Mouse (Mus musculus) lung, adult 10 weeks (tissue): ENCODE data around the gene Upk3a. TPM values are rescaled to one million over a fixed set of nuclear protein-coding genes. Genes with fewer than 3 reads are reported as not detected.

Source experiments
- polyA plus RNA-seq: library from polyadenylated mRNA; stranded (reverse); fragments of 350-450 nt; fragmentation: Illumina TruSeq; extraction: RNeasy Lipid Tissue Mini Kit (QIAGEN cat#74804); gene quantifications from one replicate; pipeline ENCODE4 v1.2.3, GENCODE M21; 2014; ENCODE audit warnings: low read depth, low replicate concordance; ENCODE audit not compliant: insufficient read depth

Upk3a gene
- polyA plus RNA-seq, result 0.82 TPM

DNA sequence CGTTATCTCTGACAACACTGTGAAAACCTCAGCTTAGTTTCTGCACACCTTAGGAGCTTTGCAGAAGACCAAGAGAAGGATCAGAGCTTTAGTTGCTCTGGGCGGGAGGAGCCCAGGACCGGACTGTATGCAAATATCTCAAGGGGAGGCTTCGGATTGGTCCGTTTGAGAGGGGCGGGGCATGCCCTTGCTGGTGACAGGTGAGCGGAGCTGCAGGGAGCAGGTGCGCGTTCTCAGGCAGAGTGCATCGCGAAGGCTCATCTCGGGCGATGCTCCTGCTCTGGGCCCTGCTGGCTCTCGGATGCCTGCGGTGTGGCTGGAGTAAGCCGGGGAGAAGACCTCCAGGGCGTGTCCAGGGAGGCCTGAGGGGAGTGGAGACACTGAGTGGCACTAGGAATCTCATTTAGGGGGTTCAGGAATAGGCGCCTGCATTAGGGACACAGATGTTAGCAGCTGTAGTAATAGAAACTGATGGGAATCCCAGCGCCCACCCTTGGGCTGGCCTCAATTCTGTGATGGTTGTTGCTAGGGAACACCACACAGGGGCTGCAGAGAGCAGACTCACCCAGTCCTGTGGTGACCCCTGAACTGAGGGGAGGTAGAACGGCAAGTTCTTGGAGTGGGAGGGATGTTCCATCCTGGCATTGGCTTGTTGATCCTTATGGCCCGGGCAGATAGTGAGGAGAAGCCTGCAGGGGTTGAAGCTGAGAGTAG, at the start of gene Upk3a:
TSS of gene Upk3a (plus strand) at position 191 of the 714 bp plus-strand sequence.

DNA sequence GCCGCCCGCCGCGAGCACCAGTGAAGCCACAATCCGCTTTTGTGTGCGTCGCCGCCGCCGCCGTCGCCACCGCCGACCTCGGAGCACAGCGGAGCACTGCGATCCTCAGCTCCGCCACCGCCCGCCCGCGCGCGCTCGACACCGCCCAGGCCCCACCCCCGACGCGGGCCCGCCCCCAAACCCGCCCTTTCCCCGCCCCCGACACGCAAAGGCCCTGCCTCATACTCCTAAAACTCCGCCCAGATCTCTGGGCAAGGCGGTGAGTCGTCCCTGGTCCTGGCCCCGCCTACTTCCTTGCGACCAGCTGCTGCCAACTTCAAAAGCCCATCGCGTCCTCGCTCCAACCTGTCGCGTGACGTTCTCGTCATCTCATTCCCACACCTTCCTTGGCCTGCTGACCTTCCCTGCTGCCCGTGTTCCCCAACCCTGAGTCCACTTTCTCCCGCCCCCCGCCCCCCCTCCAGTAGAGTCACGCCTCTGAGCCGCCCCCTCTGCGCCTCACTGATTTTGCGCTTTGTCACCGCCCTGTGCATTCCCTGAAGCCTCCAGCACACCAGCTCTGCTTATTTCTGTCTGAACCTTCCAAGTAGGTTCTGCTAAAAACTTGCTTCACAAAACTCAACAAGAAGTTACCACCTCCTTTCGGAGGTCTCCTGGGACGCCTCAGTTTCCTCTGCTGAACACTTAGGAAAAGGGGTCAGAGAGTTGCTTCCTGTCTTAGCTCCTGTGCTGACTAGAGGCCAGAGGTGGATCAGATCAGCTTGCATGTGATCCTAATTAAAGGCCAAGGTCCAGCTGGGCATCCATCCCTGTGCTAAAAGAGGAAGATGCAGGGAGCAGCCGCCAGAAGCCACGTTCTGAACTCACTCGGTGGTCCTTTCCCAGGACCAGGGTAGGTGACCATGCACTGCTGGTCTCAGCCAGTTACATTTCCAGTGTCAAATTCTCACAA, 28.8 kb upstream of the Upk3a start, which contains the start of gene 5031439G07Rik:
TSS of gene 5031439G07Rik (minus strand) at position 678 of the 952 bp plus-strand sequence.

GRCm38 (mm10) chr15:85028648-85029047, 11.7 kb downstream of the Upk3a start, which contains the start of gene Fam118a:
Fam118a (plus strand) TSS chr15:85028948.

Other genes starting within 250 kb of the Upk3a start
- gene Phf21b, start 161.1 kb upstream of the Upk3a start, polyA plus RNA-seq, result 0.39 TPM
- gene Gm29666, start 97.1 kb upstream of the Upk3a start, polyA plus RNA-seq, result 0.06 TPM
- 9.8 TPM for gene Nup50, start 93.7 kb upstream of the Upk3a start, polyA plus RNA-seq
- 10.9 TPM for gene 5031439G07Rik, start 28.6 kb upstream of the Upk3a start, polyA plus RNA-seq
- gene Fam118a, start 11.8 kb downstream of the Upk3a start, polyA plus RNA-seq, result 10.1 TPM
- gene Smc1b, start 114.8 kb downstream of the Upk3a start, polyA plus RNA-seq, result not detected
- 0.41 TPM for gene Ribc2, start 114.9 kb downstream of the Upk3a start, polyA plus RNA-seq
- 37.3 TPM for gene Fbln1, start 188.8 kb downstream of the Upk3a start, polyA plus RNA-seq